Mouse (Mus musculus): ENCODE results near the gene Emid1. TPM values are rescaled to one million over a fixed set of nuclear protein-coding genes. Genes with fewer than 3 reads are reported as not detected.

The Emid1 gene
- total RNA-seq, 2 experiments from 2014 or later, result 27.6 to 32.5 TPM

Other genes starting within 250 kb of the Emid1 start
- gene Nefh, start 204.2 kb downstream of the Emid1 start, total RNA-seq (2021), result 10 to 100 TPM; 35.5 to 38.2 TPM
- 100 to 1,000 TPM; 138 to 142 TPM for gene Ap1b1, start 165.4 kb downstream of the Emid1 start, total RNA-seq (2021)
- 10 to 100 TPM; 61.7 to 63.2 TPM for gene Rasl10a, start 94.1 kb downstream of the Emid1 start, total RNA-seq (2021)
- 10 to 100 TPM; 60.9 to 70.2 TPM for gene Gas2l1, start 86.9 kb downstream of the Emid1 start, total RNA-seq (2021)
- 10 to 100 TPM; 21.7 to 24.6 TPM for gene Rhbdd3, start 53.3 kb downstream of the Emid1 start, total RNA-seq (2021)
- gene Ewsr1, start 53.0 kb downstream of the Emid1 start, total RNA-seq (2021), result 100 to 1,000 TPM; 288 to 295 TPM
- 10 to 100 TPM; 10.6 to 12.7 TPM for gene Kremen1, start 109.3 kb upstream of the Emid1 start, total RNA-seq (2021)

All from left cerebral cortex, postnatal 14 days (tissue).